Mouse (Mus musculus) bone marrow, adult 2 months (tissue): ENCODE measurements around the gene Armc10. TPM values are rescaled to one million over a fixed set of nuclear protein-coding genes. Genes with fewer than 3 reads are reported as not detected.
"Not testable (repeated sequence)": the region's sequence is repeated elsewhere in the genome, so short reads cannot be mapped to it uniquely, and the experiment has no call there.

Experiments used
- H3K27ac ChIP-seq: fragments of 200-500 bp; 2 replicates; pipeline ENCODE4 v1.5.1; 2012; ENCODE audit warnings: low read depth, mild to moderate bottlenecking, control low read depth, inconsistent platforms, low read length; ENCODE audit not compliant: control insufficient read depth, poor library complexity, insufficient read depth
- H3K4me1 ChIP-seq: fragments of 200-500 bp; 2 replicates; pipeline ENCODE4 v1.6.1; 2011; ENCODE audit warnings: low read length; ENCODE audit not compliant: control insufficient read depth, insufficient read depth
- H3K4me3 ChIP-seq: fragments of 200-500 bp; replicated peaks from 2 replicates; pipeline ENCODE3; 2011; ENCODE audit warnings: mild to moderate bottlenecking, low read depth, low read length, control low read depth; ENCODE audit not compliant: control insufficient read depth
- CTCF ChIP-seq: fragments of 200-500 bp; IDR thresholded peaks from 2 replicates; pipeline ENCODE4 v1.5.1; 2011; ENCODE audit warnings: low read length, control low read depth; ENCODE audit not compliant: control insufficient read depth, insufficient read depth
- POLR2A ChIP-seq: fragments of 200-500 bp; IDR thresholded peaks from 2 replicates; pipeline ENCODE4 v1.6.1; 2011; ENCODE audit warnings: low read depth, mild to moderate bottlenecking, control low read depth, low read length, borderline replicate concordance; ENCODE audit not compliant: control insufficient read depth
- WGBS: fragments of 180-500 bp; shearing (Covaris S2); methylation state at CpG from one replicate; pipeline ENCODE4 v1.1.7; 2018; 5-methylcytosine and 5-hydroxymethylcytosine counted together
- polyA plus RNA-seq: library from polyadenylated mRNA; stranded (reverse); fragments of >200 nt; gene quantifications from 2 replicates; pipeline ENCODE4 v1.2.4, GENCODE M21; 2011; ENCODE audit warnings: low replicate concordance; ENCODE audit not compliant: missing spikeins, insufficient read depth, insufficient read length

The Armc10 gene
- 10.2 and 12.9 TPM in 2 replicates for polyA plus RNA-seq

DNA sequence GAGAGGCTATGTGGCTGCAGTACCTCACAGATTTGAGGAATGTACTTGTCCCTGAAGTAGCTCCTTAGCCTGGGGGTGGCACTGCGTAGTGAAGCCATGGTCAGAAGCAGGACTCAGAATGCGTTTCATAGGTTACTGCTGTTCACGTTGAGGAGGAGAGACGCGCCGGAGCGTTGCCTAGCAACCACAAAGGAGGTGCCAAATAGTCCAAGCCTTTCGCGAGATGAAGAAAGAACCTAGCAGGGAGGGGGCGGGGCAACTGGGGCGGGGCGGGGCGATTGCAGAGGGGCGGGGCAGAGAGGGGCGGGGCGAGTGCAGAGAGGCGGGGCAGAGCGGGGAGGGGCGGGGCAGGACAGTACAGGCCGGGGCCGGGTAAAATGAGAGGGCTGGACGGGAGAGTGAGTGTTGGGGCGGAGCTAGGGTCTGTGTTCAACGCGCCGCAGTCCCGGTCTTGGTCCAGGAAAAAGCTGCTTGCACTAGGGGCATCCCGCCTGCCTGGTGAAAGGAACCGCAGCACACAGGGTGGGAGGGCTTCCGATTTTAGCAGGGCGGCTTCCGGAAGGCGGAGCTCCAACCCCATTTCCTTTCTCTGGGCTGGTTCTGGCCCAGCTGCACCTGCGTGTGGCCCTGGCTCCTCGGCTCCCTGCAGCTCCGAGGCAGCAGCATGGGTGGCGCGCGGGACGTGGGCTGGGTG is at the start of gene Armc10, which contains the start of gene Fbxl13:
Armc10 (plus strand) TSS at position 375 of the 694 bp plus-strand sequence.
Fbxl13 (minus strand) TSS at position 196 of the 694 bp plus-strand sequence.
- TF ChIP-seq POLR2A (peak; percentile 74; the same call in 1 of the 2 replicates), CTCF (no peak)
- peaks cover 4% of the 10 kb centered on the region; the same call in 1 of the 2 replicates for H3K4me1 ChIP-seq
- WGBS = 1% methylated on average over 40 of the region's 40 CpGs
- peak within 1 kb of the TSS; percentile 44 for H3K27ac ChIP-seq
- peak within 1 kb of the TSS; percentile 70 for H3K4me3 ChIP-seq

DNA sequence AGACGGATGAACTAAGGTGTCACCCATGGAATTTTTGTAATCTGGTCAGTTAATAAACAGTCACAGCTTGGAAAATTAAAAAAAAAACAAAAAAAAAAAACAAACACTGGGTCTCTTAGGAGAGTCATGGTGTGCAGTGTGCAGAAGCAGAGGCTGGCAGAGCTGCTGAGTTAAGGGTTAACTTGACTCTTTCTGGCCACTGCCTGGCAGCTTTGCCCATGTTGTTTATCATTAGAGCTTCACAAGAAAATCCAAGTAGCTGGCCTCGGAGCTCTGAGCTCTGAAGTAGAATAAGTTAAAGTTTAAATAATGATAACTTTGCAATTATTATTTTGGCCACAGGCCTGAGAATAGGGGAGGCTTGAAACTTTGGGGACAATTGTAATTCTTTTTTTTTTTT is 46.1 kb upstream of the Armc10 start:
- H3K27ac ChIP-seq, H3K4me1 ChIP-seq, H3K4me3 ChIP-seq: not testable (repeated sequence)
- WGBS = 73% methylated on average over 2 of the region's 2 CpGs

DNA sequence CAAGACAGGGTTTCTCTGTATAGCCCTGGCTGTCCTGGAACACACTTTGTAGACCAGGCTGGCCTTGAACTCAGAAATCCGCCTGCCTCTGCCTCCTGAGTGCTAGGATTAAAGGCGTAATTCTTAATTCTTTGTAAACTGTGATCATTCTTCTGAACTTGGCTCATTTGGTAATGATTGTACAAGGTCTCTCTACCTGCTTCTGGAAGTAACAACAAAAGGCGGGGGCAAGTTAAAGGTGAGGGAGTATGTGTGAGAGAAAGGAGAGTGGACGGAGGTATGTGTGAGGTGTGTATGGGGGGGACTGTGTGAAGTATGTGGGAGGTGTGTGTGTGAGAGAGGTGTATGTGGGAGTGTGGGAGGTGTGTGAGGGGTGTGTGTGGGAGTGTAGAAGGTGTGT is 45.7 kb upstream of the Armc10 start:
- WGBS = 78% methylated on average over 4 of the region's 4 CpGs
- Histone ChIP-seq H3K4me3 (no peak overlapping the region), H3K4me1 (no peaks in the 10 kb centered on the region), H3K27ac (no peak overlapping the region)
- TF ChIP-seq CTCF = no peak
- TF ChIP-seq POLR2A = no peak

DNA sequence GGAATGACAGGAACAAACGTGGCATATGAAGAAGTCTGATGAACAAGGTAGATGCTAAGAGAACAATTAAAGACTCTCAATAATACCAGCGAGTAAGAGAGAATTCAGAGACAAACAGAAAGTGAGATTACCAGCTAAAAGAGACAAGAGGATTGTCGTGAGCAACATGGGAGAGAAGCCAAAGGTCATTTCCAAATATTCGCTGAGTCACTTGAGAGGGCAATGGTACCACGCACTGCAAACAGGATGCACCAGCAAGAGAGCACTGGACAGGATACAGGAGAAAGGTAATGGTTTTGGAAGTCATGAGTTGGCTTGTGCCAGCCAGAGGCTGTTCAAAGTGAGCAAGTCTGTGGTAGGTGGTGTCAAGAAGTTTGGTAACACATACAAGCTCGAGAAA is 39.7 kb upstream of the Armc10 start:
- Histone ChIP-seq H3K4me1 (no peaks in the 10 kb centered on the region), H3K27ac (no peak overlapping the region), H3K4me3 (no peak overlapping the region)
- WGBS = 56% methylated on average over 6 of the region's 6 CpGs
- TF ChIP-seq CTCF (no peak), POLR2A (no peak)

DNA sequence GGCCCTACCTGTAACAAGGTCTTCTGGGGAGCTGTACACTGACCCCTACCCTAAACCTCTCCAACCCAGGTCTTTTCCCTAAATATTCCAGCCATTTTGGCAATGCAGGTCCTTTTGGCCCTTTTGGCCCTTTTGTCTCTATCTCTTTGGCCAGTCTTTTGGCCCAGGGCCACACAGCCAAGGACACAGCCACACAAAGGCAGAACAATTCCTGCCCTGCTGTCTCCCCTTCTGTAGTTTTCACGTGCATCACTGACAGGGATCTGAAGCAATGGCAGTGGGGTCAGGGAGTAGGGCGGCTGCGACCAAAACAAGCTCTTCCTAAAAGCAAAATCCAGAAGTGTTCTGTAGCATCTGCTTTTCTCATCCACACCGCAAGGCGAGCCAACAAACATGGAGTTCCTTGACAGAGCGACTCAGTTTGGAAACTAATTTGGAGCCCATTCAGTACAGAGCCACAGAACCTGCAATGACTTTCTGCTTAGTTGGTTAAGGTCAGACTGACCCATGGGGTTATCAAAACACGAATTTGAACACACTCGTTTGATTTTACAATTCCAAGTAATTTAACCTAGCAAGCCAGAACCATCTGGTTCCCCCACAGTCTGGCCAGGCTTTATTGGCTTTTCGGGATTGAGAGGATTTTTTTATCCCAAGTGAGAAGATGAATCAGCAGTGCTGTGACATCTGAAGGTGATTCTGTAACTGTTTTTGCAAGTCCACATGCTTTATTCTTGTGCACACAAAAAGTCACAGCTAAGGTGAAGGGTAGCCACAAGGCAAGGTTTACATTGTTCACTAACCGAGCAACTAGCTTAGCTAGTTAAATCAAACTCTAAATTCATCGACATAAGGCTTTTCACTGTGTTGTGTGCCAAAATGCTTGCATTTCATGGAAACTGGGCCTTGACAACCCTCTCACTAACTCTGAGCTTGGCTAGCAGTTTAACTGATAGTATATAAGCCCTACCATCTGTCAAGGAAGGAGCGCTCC is 37.0 kb upstream of the Armc10 start:
- Histone ChIP-seq H3K4me1 (no peaks in the 10 kb centered on the region), H3K27ac (no peak overlapping the region), H3K4me3 (no peak overlapping the region)
- no peak for TF ChIP-seq CTCF
- no peak for TF ChIP-seq POLR2A
- 81% methylated on average over 12 of the region's 12 CpGs for WGBS

DNA sequence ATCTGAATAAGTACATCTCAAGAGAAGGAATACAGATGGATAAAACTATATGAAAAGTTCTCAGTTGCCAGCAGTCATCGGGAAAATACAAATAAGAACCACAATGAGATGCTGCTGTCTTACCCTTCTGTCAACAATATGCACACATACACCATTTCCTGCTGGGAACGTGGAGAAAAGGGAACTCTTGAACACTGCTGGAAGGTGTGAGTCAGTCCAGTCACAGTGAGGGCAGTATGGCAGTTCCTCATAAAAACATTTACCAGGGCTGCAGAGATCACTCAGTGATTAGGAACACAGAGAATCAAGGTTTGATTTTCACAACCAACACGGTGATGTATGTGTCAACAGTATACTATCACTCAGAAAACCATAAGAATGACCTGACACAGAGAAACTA is 34.6 kb upstream of the Armc10 start:
- H3K27ac ChIP-seq = no peak overlapping the region
- TF ChIP-seq POLR2A (no peak), CTCF (no peak)
- H3K4me3 ChIP-seq = no peak overlapping the region
- H3K4me1 ChIP-seq = no peaks in the 10 kb centered on the region
- WGBS = 2% methylated on average over 3 of the region's 3 CpGs

DNA sequence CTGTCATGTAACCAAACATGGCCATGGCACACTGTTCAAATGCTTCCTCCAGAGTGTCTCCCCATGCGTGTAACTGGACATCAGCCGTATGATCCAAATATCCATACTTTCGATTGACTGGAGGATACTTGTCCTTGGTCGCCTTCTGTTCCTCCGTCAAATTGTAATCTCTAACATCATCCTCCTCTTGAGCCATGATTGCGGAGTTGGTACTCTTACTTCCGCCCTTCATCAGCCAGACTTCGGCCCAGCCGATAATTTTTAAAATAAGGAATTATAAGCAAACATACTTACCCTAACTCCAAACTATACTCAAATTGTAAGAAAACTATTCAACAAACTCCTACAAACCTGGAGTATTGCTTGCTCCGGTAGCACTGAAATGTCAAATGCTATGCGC is 31.3 kb upstream of the Armc10 start:
- not testable (repeated sequence) for H3K27ac ChIP-seq, H3K4me3 ChIP-seq, H3K4me1 ChIP-seq
- 93% methylated on average over 11 of the region's 11 CpGs for WGBS

DNA sequence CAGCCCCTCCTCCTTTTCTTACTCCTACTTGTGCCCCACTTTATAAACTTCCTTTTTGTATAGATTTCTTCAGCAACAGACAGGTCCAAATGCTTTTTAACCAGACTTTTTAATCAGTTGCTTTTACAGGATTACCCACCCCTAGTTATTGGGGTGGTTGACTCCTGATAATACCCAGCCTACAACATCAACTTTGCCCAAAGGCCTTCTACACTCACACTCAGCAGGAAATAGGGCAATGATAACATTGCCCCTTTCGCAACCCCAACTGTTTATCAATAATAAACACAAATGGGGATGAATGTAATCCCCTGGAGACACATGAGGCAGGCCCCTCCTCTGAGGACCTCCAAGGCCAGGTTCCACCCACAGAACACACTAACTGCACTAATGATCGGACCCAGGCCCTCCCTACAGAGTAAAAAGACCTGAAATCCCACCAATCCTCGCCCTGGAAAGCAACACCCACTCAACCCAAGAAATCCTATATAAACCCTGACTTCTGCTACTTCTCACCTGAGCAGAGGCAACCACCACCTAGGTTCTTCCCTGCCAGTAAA is 29.1 kb upstream of the Armc10 start:
- no peak overlapping the region for H3K4me3 ChIP-seq
- no peak for TF ChIP-seq CTCF
- TF ChIP-seq POLR2A = no peak
- 61% methylated on average over 3 of the region's 3 CpGs for WGBS
- no peak overlapping the region for H3K27ac ChIP-seq
- H3K4me1 ChIP-seq = no peaks in the 10 kb centered on the region; the same call in 1 of the 2 replicates
